ENCODE assay signal across 15 mouse cellular contexts in the genomic region with DNA sequence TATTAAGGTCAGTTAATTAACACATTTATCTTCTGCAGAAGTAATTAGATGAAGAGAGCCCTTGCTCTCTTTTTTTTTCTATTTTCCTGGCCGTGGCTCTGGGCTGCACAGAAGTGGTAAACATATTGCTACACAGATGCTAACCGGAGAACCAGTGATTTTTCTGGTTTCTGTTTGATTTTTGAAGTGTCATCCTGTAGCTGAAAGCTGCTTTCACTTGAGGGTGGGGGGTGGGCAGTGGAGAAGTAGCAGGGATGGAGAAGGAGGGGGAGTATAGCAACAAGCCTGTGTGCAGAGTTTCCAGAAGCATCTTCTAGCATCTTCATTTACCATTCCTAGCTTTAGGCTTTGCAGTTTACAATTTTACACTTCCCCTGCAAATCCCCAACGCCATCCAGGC.
DNase-seq lines count a peak whose midpoint lies in the region; ATAC-seq and TF ChIP-seq lines count a peak whose summit lies in the region.
"Had no signal": no experiment of that assay in that cellular context is flagged by ENCODE, and none has a peak within 500 bp of the region (broad histone marks: within the 10 kb centered on the region; RNA-seq: fewer than 3 reads in every experiment).

No protein-coding gene starts in this region.

- TF ChIP-seq CTCF in hindbrain, postnatal 0 days (IDR thresholded peaks at IDR 0.05; ENCODE audit: low read depth), result no peak
- no peak for TF ChIP-seq CTCF in midbrain, postnatal 0 days (IDR thresholded peaks at IDR 0.05)

- H3K9me3 ChIP-seq in forebrain, embryonic 14.5 days (replicated peaks; ENCODE audit: control insufficient read depth, low read length), result no peaks in the 10 kb centered on the region
- no peaks in the 10 kb centered on the region for H3K9me3 ChIP-seq in forebrain, embryonic 12.5 days
- no peaks in the 10 kb centered on the region for H3K9me3 ChIP-seq in midbrain, embryonic 13.5 days
- H3K9me3 ChIP-seq in midbrain, embryonic 10.5 days (replicated peaks), result no peaks in the 10 kb centered on the region
- H3K9me3 ChIP-seq in hindbrain, postnatal 0 days (ENCODE audit: low read length), result no peaks in the 10 kb centered on the region
- no peaks in the 10 kb centered on the region for H3K9me3 ChIP-seq in midbrain, postnatal 0 days (ENCODE audit: low read length)
- H3K9me3 ChIP-seq: limb, embryonic 15.5 days had no signal

- H3K36me3 ChIP-seq in forebrain, embryonic 14.5 days (ENCODE audit: control insufficient read depth, insufficient read depth, low read length), result no peaks in the 10 kb centered on the region
- no peaks in the 10 kb centered on the region for H3K36me3 ChIP-seq in forebrain, embryonic 12.5 days (replicated peaks)
- H3K36me3 ChIP-seq in midbrain, embryonic 13.5 days, result no peaks in the 10 kb centered on the region
- no peaks in the 10 kb centered on the region for H3K36me3 ChIP-seq in midbrain, embryonic 10.5 days
- no peaks in the 10 kb centered on the region for H3K36me3 ChIP-seq in hindbrain, postnatal 0 days (ENCODE audit: insufficient read depth, low read length)
- H3K36me3 ChIP-seq in midbrain, postnatal 0 days (ENCODE audit: insufficient read depth, low read length), result no peaks in the 10 kb centered on the region
- H3K36me3 ChIP-seq: limb, embryonic 15.5 days had no signal

- peak; percentile 38 for DNase-seq in forebrain, embryonic 14.5 days (ENCODE audit: low spot score)
- DNase-seq in midbrain, embryonic 10.5 days (ENCODE audit: low spot score), result no peak
- DNase-seq in hindbrain, postnatal 0 days (ENCODE audit: low spot score), result peak; percentile 26
- DNase-seq in midbrain, postnatal 0 days (ENCODE audit: low spot score), result peak; percentile 22
- DNase-seq in ovary, adult 18-20 months (ENCODE audit: low spot score), result no peak
- no peak for DNase-seq in spleen, adult 18-20 months
- DNase-seq: cerebellum, adult 18-20 months; embryo, embryonic 11 days; heart, adult 2 months; heart, postnatal 14 days; kidney, adult 11 months; lung, adult 18-20 months had no signal

- WGBS in forebrain, embryonic 14.5 days, result 66% methylated on average over 3 of the region's 3 CpGs
- WGBS in forebrain, embryonic 12.5 days, result 79% methylated on average over 3 of the region's 3 CpGs
- WGBS in midbrain, embryonic 13.5 days, result 66% methylated on average over 3 of the region's 3 CpGs
- 85% methylated on average over 3 of the region's 3 CpGs for WGBS in midbrain, embryonic 10.5 days
- 40% methylated on average over 3 of the region's 3 CpGs for WGBS in hindbrain, postnatal 0 days
- 51% methylated on average over 3 of the region's 3 CpGs for WGBS in midbrain, postnatal 0 days

- no peak overlapping the region for H3K9ac ChIP-seq in forebrain, embryonic 14.5 days (ENCODE audit: low read length)
- H3K9ac ChIP-seq in forebrain, embryonic 12.5 days, result no peak overlapping the region
- H3K9ac ChIP-seq in midbrain, embryonic 13.5 days (replicated peaks), result no peak overlapping the region
- no peak overlapping the region for H3K9ac ChIP-seq in hindbrain, postnatal 0 days (replicated peaks; ENCODE audit: low read length)
- no peak overlapping the region for H3K9ac ChIP-seq in midbrain, postnatal 0 days (replicated peaks; ENCODE audit: low read length, poor library complexity, severe bottlenecking)
- H3K9ac ChIP-seq: limb, embryonic 15.5 days had no signal

- H3K4me1 ChIP-seq in forebrain, embryonic 14.5 days (ENCODE audit: control insufficient read depth, insufficient read depth, low read length), result no peaks in the 10 kb centered on the region
- H3K4me1 ChIP-seq in forebrain, embryonic 12.5 days, result no peaks in the 10 kb centered on the region
- H3K4me1 ChIP-seq in midbrain, embryonic 13.5 days (replicated peaks), result no peaks in the 10 kb centered on the region
- H3K4me1 ChIP-seq in midbrain, embryonic 10.5 days, result no peaks in the 10 kb centered on the region
- H3K4me1 ChIP-seq in hindbrain, postnatal 0 days (ENCODE audit: insufficient read depth, low read length), result no peaks in the 10 kb centered on the region
- no peaks in the 10 kb centered on the region for H3K4me1 ChIP-seq in midbrain, postnatal 0 days (ENCODE audit: insufficient read depth, low read length)
- H3K4me1 ChIP-seq: limb, embryonic 15.5 days had no signal

- ATAC-seq in forebrain, embryonic 14.5 days, result peak; percentile 66; the same call in 1 of the 2 replicates
- ATAC-seq in forebrain, embryonic 12.5 days (ENCODE audit: low FRiP score), result no peak
- ATAC-seq in midbrain, embryonic 13.5 days, result peak; percentile 49
- peak; percentile 46; the same call in 1 of the 2 replicates for ATAC-seq in hindbrain, postnatal 0 days
- peak; percentile 55 for ATAC-seq in midbrain, postnatal 0 days (ENCODE audit: low FRiP score)

- no peak overlapping the region for H3K4me2 ChIP-seq in forebrain, embryonic 14.5 days (ENCODE audit: low read length)
- no peak overlapping the region for H3K4me2 ChIP-seq in forebrain, embryonic 12.5 days
- H3K4me2 ChIP-seq in midbrain, embryonic 13.5 days (replicated peaks), result no peak overlapping the region
- H3K4me2 ChIP-seq in hindbrain, postnatal 0 days (ENCODE audit: low read depth, low read length), result no peak overlapping the region
- no peak overlapping the region for H3K4me2 ChIP-seq in midbrain, postnatal 0 days (ENCODE audit: low read depth, low read length, poor library complexity, severe bottlenecking)
- H3K4me2 ChIP-seq: limb, embryonic 15.5 days had no signal

- no peak overlapping the region for H3K4me3 ChIP-seq in forebrain, embryonic 14.5 days (ENCODE audit: low read depth, low read length)
- H3K4me3 ChIP-seq in forebrain, embryonic 12.5 days (replicated peaks), result no peak overlapping the region
- H3K4me3 ChIP-seq in midbrain, embryonic 13.5 days (replicated peaks), result no peak overlapping the region
- no peak overlapping the region for H3K4me3 ChIP-seq in midbrain, embryonic 10.5 days
- no peak overlapping the region for H3K4me3 ChIP-seq in hindbrain, postnatal 0 days (ENCODE audit: low read length)
- no peak overlapping the region for H3K4me3 ChIP-seq in midbrain, postnatal 0 days (ENCODE audit: low read depth, low read length)
- H3K4me3 ChIP-seq: heart, adult 2 months; limb, embryonic 15.5 days had no signal

- H3K27me3 ChIP-seq in forebrain, embryonic 14.5 days (replicated peaks; ENCODE audit: control insufficient read depth, insufficient read depth, low read length), result no peaks in the 10 kb centered on the region
- no peaks in the 10 kb centered on the region for H3K27me3 ChIP-seq in forebrain, embryonic 12.5 days
- H3K27me3 ChIP-seq in midbrain, embryonic 13.5 days, result no peaks in the 10 kb centered on the region
- H3K27me3 ChIP-seq in midbrain, embryonic 10.5 days (ENCODE audit: low read depth, poor library complexity, severe bottlenecking), result no peaks in the 10 kb centered on the region
- no peaks in the 10 kb centered on the region for H3K27me3 ChIP-seq in hindbrain, postnatal 0 days (ENCODE audit: insufficient read depth, low read length)
- H3K27me3 ChIP-seq in midbrain, postnatal 0 days (ENCODE audit: insufficient read depth, low read length), result no peaks in the 10 kb centered on the region
- H3K27me3 ChIP-seq: limb, embryonic 15.5 days had no signal

- no peak overlapping the region for H3K27ac ChIP-seq in forebrain, embryonic 14.5 days (ENCODE audit: low read depth, low read length)
- H3K27ac ChIP-seq in forebrain, embryonic 12.5 days, result no peak overlapping the region
- H3K27ac ChIP-seq in midbrain, embryonic 13.5 days, result no peak overlapping the region
- no peak overlapping the region for H3K27ac ChIP-seq in midbrain, embryonic 10.5 days (replicated peaks)
- H3K27ac ChIP-seq in hindbrain, postnatal 0 days, result peak overlapping the region; percentile 60
- H3K27ac ChIP-seq in midbrain, postnatal 0 days (ENCODE audit: low read depth, low read length), result no peak overlapping the region; the same call in 1 of the 2 replicates
- H3K27ac ChIP-seq: heart, adult 2 months; limb, embryonic 15.5 days had no signal

Comparison
In these comparisons a context has a peak if more than half of its experiments do, and no peak if none do; other contexts are left out.
1. DNase-seq: peak in forebrain, embryonic 14.5 days (single experiment), hindbrain, postnatal 0 days (single experiment) and midbrain, postnatal 0 days (single experiment); none in midbrain, embryonic 10.5 days (single experiment), ovary, adult 18-20 months (single experiment) and spleen, adult 18-20 months (0 of 2).